Mouse (Mus musculus) right cerebral cortex, postnatal 25 days (tissue): ENCODE results near the gene Olfr623.

Source experiments
- DNase-seq: peaks from one replicate; pipeline ENCODE4 v3.0.0; 2022

The Olfr623 gene

GRCm38 (mm10) chr7:103663598-103663997, at the start of gene Olfr623:
Gene Olfr623, minus strand, starts transcription at chr7:103663698.
- no peak for DNase-seq

- DNase-seq, result no peak
Observed at GRCm38 (mm10) chr7:103712024-103712423, 48.5 kb upstream of the Olfr623 start.

DNA sequence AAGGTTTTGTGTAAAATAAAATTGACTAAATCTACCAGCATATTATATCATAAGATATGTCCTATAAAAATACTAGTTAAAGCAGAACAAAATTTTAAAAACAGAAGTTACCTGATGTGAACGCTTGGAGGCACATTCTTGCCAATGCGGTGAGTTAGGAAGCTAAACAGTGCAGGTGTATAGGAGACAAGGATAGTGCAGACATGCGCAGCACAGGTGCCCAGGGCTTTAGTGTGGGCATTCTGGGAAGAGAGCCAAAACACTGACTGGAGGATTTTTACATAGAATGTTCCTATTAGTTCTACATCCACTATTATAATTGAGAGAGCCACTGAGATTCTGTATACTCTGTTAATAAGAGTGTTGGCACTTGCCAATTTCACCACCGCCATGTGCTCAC, 36.0 kb upstream of the Olfr623 start:
- no peak for DNase-seq

DNA sequence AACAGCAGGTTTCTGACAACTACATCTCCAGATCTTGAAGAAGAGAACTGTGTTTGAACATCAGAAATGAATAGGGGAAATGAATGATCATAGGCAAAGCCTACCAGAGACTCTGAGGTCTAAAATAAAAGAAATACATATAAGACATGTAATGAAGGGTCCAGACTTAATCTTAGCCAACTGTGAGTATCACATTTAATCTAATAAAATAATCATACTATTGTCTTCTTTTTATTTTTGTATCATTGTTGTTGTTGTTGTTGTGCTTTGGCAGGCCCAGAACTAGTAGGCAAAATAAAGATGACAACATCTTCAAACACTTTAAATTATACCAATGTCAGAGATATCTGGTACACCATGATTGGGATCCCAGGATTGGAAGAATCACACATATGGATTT, 18.9 kb upstream of the Olfr623 start, which contains the start of gene Olfr625-ps1:
Olfr625-ps1 (plus strand) TSS at position 301 of the 400 bp plus-strand sequence.
- DNase-seq, result no peak

DNA sequence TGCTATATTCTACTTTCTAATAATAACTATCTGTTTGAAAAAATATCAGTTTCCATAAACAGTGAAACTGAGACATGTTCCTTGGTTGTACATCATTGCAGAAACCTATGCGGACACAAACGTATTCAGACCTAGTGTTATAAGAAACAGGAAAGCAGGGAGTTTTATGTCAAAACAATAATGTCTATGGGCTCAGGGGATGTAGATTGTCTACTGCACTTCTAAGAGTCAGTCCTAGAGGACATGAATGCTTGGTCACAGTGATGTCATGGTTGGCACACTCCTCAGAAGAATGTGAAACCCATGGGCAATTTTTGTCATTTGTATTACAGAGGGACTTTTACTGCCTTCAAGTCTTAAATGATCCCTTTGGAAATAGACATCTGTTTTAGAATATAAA, 7.6 kb upstream of the Olfr623 start, which contains the start of gene Olfr624:
Olfr624 (minus strand) TSS at position 101 of the 400 bp plus-strand sequence.
- DNase-seq, result no peak

DNA sequence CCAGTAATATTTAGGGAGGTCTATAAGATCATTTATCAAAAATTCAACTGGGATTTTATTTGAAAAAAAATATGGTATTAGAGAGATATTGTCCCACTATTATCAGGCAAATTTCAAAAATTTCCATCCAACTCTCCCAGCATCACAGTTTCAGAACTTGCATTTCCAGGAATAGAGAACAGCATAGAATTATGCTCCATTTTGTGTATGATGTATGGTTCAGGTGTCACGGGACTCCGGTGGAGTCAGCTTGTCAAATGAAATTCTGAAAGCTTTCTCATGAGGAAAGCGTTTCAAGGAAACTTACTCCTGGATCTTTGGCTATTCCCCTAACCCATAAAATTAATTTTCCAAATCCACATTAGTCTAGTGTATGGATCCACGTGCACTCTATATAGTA, 19.4 kb downstream of the Olfr623 start:
- no peak for DNase-seq

- no peak for DNase-seq
Observed at GRCm38 (mm10) chr7:103642602-103643001, 20.9 kb downstream of the Olfr623 start, which contains the start of gene Olfr622. Gene Olfr622, minus strand, starts transcription at chr7:103642702.

- no peak for DNase-seq
Observed at GRCm38 (mm10) chr7:103636795-103637194, 26.7 kb downstream of the Olfr623 start.

- no peak for DNase-seq
Observed at GRCm38 (mm10) chr7:103612434-103612833, 51.1 kb downstream of the Olfr623 start, which contains the start of gene Olfr620. Gene Olfr620, minus strand, starts transcription at chr7:103612534.
